Comparison of ENCODE assay signal across 14 mouse cellular contexts in the genomic region with DNA sequence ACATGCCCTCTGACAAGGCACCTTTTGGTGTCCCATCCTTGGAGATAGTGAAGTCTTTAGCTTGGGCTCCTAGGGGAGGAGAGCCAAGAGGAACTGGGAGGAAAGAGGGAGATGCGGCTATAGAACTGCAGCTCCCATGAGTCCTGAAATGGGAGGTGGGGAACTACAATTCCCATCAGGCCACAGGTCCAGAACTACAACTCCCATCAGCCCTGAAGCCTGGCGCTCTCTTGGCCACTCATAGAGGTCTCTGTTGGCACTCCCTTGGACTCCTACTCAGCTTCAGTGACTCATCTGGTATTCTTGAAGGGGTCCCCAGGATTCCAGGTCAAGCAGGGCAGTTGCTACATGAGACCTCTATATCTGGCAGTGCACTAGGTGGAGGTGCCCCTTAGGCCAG. TPM values are rescaled to one million over a fixed set of nuclear protein-coding genes. Genes with fewer than 3 reads are reported as not detected.
DNase-seq lines count a peak whose midpoint lies in the region; ATAC-seq lines count a peak whose summit lies in the region.
"Had no signal": no experiment of that assay in that cellular context is flagged by ENCODE, and none has a peak within 500 bp of the region (broad histone marks: within the 10 kb centered on the region; RNA-seq: fewer than 3 reads in every experiment).

No protein-coding gene starts in this region.

- no peak overlapping the region for H3K4me3 ChIP-seq in kidney, embryonic 14.5 days (ENCODE audit: low read length)
- H3K4me3 ChIP-seq in hindbrain, embryonic 12.5 days: no peak overlapping the region
- no peak overlapping the region for H3K4me3 ChIP-seq in neural tube, embryonic 13.5 days
- H3K4me3 ChIP-seq: erythroblast, embryonic 14.5 days; limb, embryonic 15.5 days had no signal

- H3K27me3 ChIP-seq in kidney, embryonic 14.5 days (ENCODE audit: control insufficient read depth, insufficient read depth, low read length): no peaks in the 10 kb centered on the region
- H3K27me3 ChIP-seq in hindbrain, embryonic 12.5 days: no peaks in the 10 kb centered on the region
- H3K27me3 ChIP-seq in neural tube, embryonic 13.5 days: no peaks in the 10 kb centered on the region

- peaks cover 2% of the 10 kb centered on the region; the same call in 1 of the 2 replicates for H3K4me1 ChIP-seq in kidney, embryonic 14.5 days (ENCODE audit: control insufficient read depth, insufficient read depth, low read length)
- peaks cover 45% of the 10 kb centered on the region for H3K4me1 ChIP-seq in hindbrain, embryonic 12.5 days
- peaks cover 35% of the 10 kb centered on the region for H3K4me1 ChIP-seq in neural tube, embryonic 13.5 days (replicated peaks)
- H3K4me1 ChIP-seq: limb, embryonic 15.5 days had no signal

- no peaks in the 10 kb centered on the region for H3K36me3 ChIP-seq in kidney, embryonic 14.5 days (ENCODE audit: control insufficient read depth, insufficient read depth, low read length)
- H3K36me3 ChIP-seq in hindbrain, embryonic 12.5 days: peaks cover 68% of the 10 kb centered on the region
- H3K36me3 ChIP-seq in neural tube, embryonic 13.5 days: peaks cover 95% of the 10 kb centered on the region
- H3K36me3 ChIP-seq: limb, embryonic 15.5 days had no signal

- no peaks in the 10 kb centered on the region for H3K9me3 ChIP-seq in kidney, embryonic 14.5 days (ENCODE audit: control insufficient read depth, low read length)
- H3K9me3 ChIP-seq in hindbrain, embryonic 12.5 days (replicated peaks): no peaks in the 10 kb centered on the region
- no peaks in the 10 kb centered on the region for H3K9me3 ChIP-seq in neural tube, embryonic 13.5 days
- H3K9me3 ChIP-seq: limb, embryonic 15.5 days had no signal

- 74% methylated on average over 2 of the region's 2 CpGs for WGBS in kidney, embryonic 14.5 days
- 51% methylated on average over 2 of the region's 2 CpGs for WGBS in hindbrain, embryonic 12.5 days
- WGBS in neural tube, embryonic 13.5 days: 54% methylated on average over 2 of the region's 2 CpGs

- ATAC-seq in kidney, embryonic 14.5 days (ENCODE audit: low FRiP score, low TSS enrichment): peak; percentile 9; the same call in 1 of the 2 replicates
- no peak for ATAC-seq in hindbrain, embryonic 12.5 days (ENCODE audit: low FRiP score)
- ATAC-seq in neural tube, embryonic 13.5 days (ENCODE audit: low read depth): 0 out of 2 replicates have a peak, but pooled peaks have one; percentile 12

- no peak overlapping the region for H3K4me2 ChIP-seq in kidney, embryonic 14.5 days (replicated peaks; ENCODE audit: low read depth, low read length)
- H3K4me2 ChIP-seq in hindbrain, embryonic 12.5 days (replicated peaks): no peak overlapping the region
- no peak overlapping the region for H3K4me2 ChIP-seq in neural tube, embryonic 13.5 days
- H3K4me2 ChIP-seq: limb, embryonic 15.5 days had no signal

- no peak overlapping the region for H3K27ac ChIP-seq in kidney, embryonic 14.5 days (ENCODE audit: low read depth, low read length)
- peak overlapping the region; percentile 83; the same call in 1 of the 2 replicates for H3K27ac ChIP-seq in hindbrain, embryonic 12.5 days
- peak overlapping the region; percentile 88 for H3K27ac ChIP-seq in neural tube, embryonic 13.5 days (replicated peaks)
- H3K27ac ChIP-seq: limb, embryonic 15.5 days had no signal

- DNase-seq in kidney, postnatal 36 days: no peak
- peak; percentile 44 for DNase-seq in embryo, embryonic 11 days
- DNase-seq in left cerebral cortex, adult 8-10 months (ENCODE audit: low spot score in 2 of 2): no peak
- no peak for DNase-seq in kidney, postnatal 14 days
- no peak for DNase-seq in B cell, adult 2 months
- DNase-seq: cerebellum, adult 11 months; heart, postnatal 4 days had no signal

- no peak overlapping the region for H3K9ac ChIP-seq in kidney, embryonic 14.5 days (ENCODE audit: low read depth, low read length)
- no peak overlapping the region for H3K9ac ChIP-seq in hindbrain, embryonic 12.5 days
- no peak overlapping the region for H3K9ac ChIP-seq in neural tube, embryonic 13.5 days
- H3K9ac ChIP-seq: limb, embryonic 15.5 days had no signal

RNA-seq across cellular contexts. Expression of a gene that starts 23.3 kb away (rescaled TPM):
- polyA plus RNA-seq in kidney, embryonic 14.5 days (2014; fragmentation: Nextera tagmentation; extraction: Ambion mirVana): 1.8 and 2.5 TPM in 2 replicates
- polyA plus RNA-seq in hindbrain, embryonic 12.5 days (2016; fragmentation: Nextera tagmentation; extraction: Ambion mirVana): not detected in 2 replicates
- not detected in 2 replicates for polyA plus RNA-seq in neural tube, embryonic 13.5 days (2015; fragmentation: Nextera tagmentation; extraction: Ambion mirVana)
- under 1 TPM; 0.63 to 0.94 (median 0.69) TPM for total RNA-seq in left cerebral cortex, adult 8-10 months (2022)
- total RNA-seq: heart, postnatal 4 days had no signal
- polyA plus RNA-seq: erythroblast, embryonic 14.5 days; limb, embryonic 15.5 days; neural tube, embryonic 11.5 days; small intestine, adult 2 months had no signal
